ENCODE assay signal across 9 mouse cellular contexts in genomic region chr9:44508721-44509486, GRCm38 (mm10). TPM values are rescaled to one million over a fixed set of nuclear protein-coding genes. Genes with fewer than 3 reads are reported as not detected.
DNase-seq lines count a peak whose midpoint lies in the region; ATAC-seq and TF ChIP-seq lines count a peak whose summit lies in the region.
"Had no signal": no experiment of that assay in that cellular context is flagged by ENCODE, and none has a peak within 500 bp of the region (broad histone marks: within the 10 kb centered on the region; RNA-seq: fewer than 3 reads in every experiment).

No protein-coding gene starts in this region.

- H3K27me3 ChIP-seq in forebrain, embryonic 10.5 days (ENCODE audit: poor library complexity, severe bottlenecking) = peaks cover 22% of the 10 kb centered on the region
- H3K27me3 ChIP-seq in forebrain, postnatal 0 days (ENCODE audit: insufficient read depth, low read length) = no peaks in the 10 kb centered on the region
- H3K27me3 ChIP-seq in intestine, embryonic 15.5 days (replicated peaks) = no peaks in the 10 kb centered on the region
- H3K27me3 ChIP-seq in midbrain, embryonic 14.5 days (ENCODE audit: control insufficient read depth, insufficient read depth, low read length) = no peaks in the 10 kb centered on the region

- no peak overlapping the region for H3K9ac ChIP-seq in forebrain, postnatal 0 days
- 0 out of 2 replicates have a peak overlapping the region, but pooled peaks have one; percentile 32 for H3K9ac ChIP-seq in intestine, embryonic 15.5 days
- H3K9ac ChIP-seq in midbrain, embryonic 14.5 days (replicated peaks; ENCODE audit: low read length) = peak overlapping the region; percentile 13; the same call in 1 of the 2 replicates

- peak overlapping the region; percentile 54; the same call in 1 of the 2 replicates for H3K27ac ChIP-seq in forebrain, embryonic 10.5 days
- no peak overlapping the region for H3K27ac ChIP-seq in forebrain, postnatal 0 days (ENCODE audit: low read depth, low read length)
- no peak overlapping the region for H3K27ac ChIP-seq in intestine, embryonic 15.5 days
- no peak overlapping the region for H3K27ac ChIP-seq in midbrain, embryonic 14.5 days (replicated peaks; ENCODE audit: low read depth, low read length)
- H3K27ac ChIP-seq in left cerebral cortex, adult 2 months = no peak overlapping the region

- WGBS in forebrain, embryonic 10.5 days = 81% methylated on average over 19 of the region's 19 CpGs
- 76% methylated on average over 19 of the region's 19 CpGs for WGBS in forebrain, postnatal 0 days
- WGBS in intestine, embryonic 15.5 days = 81% methylated on average over 18 of the region's 19 CpGs
- 81% methylated on average over 19 of the region's 19 CpGs for WGBS in midbrain, embryonic 14.5 days

- no peak for TF ChIP-seq CTCF in forebrain, postnatal 0 days (IDR thresholded peaks at IDR 0.05; ENCODE audit: low read depth)
- no peak for TF ChIP-seq CTCF in left cerebral cortex, adult 2 months (IDR thresholded peaks at IDR 0.05)

- intact Hi-C loops in left cerebral cortex, adult 2 months (cut with DNase I) = no loop called here

- H3K4me3 ChIP-seq in forebrain, embryonic 10.5 days = peak overlapping the region; percentile 48
- H3K4me3 ChIP-seq in forebrain, postnatal 0 days (ENCODE audit: low read depth, low read length) = no peak overlapping the region
- peak overlapping the region; percentile 34; the same call in 1 of the 2 replicates for H3K4me3 ChIP-seq in intestine, embryonic 15.5 days (replicated peaks)
- H3K4me3 ChIP-seq in midbrain, embryonic 14.5 days (replicated peaks; ENCODE audit: low read depth, low read length) = no peak overlapping the region
- no peak overlapping the region for H3K4me3 ChIP-seq in left cerebral cortex, adult 2 months

- no peak for DNase-seq in forebrain, embryonic 10.5 days (ENCODE audit: extremely low spot score, low spot score)
- DNase-seq in forebrain, postnatal 0 days = no peak
- peak; percentile 57 for DNase-seq in testis, postnatal 10 days (ENCODE audit: low spot score)
- no peak for DNase-seq in testis, postnatal 14 days (ENCODE audit: low spot score)
- no peak for DNase-seq in midbrain, embryonic 14.5 days
- no peak for DNase-seq in left cerebral cortex, adult 2 months (ENCODE audit: extremely low spot score in 1 of 2, low spot score in 2 of 2)

- H3K4me1 ChIP-seq in forebrain, embryonic 10.5 days = peaks cover 40% of the 10 kb centered on the region
- H3K4me1 ChIP-seq in forebrain, postnatal 0 days (ENCODE audit: insufficient read depth) = 0 out of 2 replicates have a peak, but pooled peaks cover 6% of the 10 kb centered on the region
- H3K4me1 ChIP-seq in intestine, embryonic 15.5 days (replicated peaks) = peaks cover 35% of the 10 kb centered on the region
- H3K4me1 ChIP-seq in midbrain, embryonic 14.5 days (ENCODE audit: control insufficient read depth, insufficient read depth, low read length) = peaks cover 10% of the 10 kb centered on the region; the same call in 1 of the 2 replicates

- no peaks in the 10 kb centered on the region for H3K9me3 ChIP-seq in forebrain, embryonic 10.5 days
- no peaks in the 10 kb centered on the region for H3K9me3 ChIP-seq in forebrain, postnatal 0 days (ENCODE audit: low read length)
- H3K9me3 ChIP-seq in intestine, embryonic 15.5 days = no peaks in the 10 kb centered on the region
- no peaks in the 10 kb centered on the region for H3K9me3 ChIP-seq in midbrain, embryonic 14.5 days (ENCODE audit: control insufficient read depth, low read length)

- no peak overlapping the region for H3K4me2 ChIP-seq in forebrain, postnatal 0 days (ENCODE audit: low read depth)
- H3K4me2 ChIP-seq in intestine, embryonic 15.5 days (replicated peaks) = peak overlapping the region; percentile 63
- H3K4me2 ChIP-seq in midbrain, embryonic 14.5 days (ENCODE audit: low read length) = no peak overlapping the region

- ATAC-seq in forebrain, postnatal 0 days = no peak
- no peak for ATAC-seq in intestine, embryonic 15.5 days
- ATAC-seq in midbrain, embryonic 14.5 days (ENCODE audit: low FRiP score, low TSS enrichment) = no peak
- ATAC-seq in activated CD4-positive, CD25-positive, alpha-beta regulatory T cell, adult 4 months = no peak

- H3K36me3 ChIP-seq in forebrain, embryonic 10.5 days (replicated peaks) = peaks cover 49% of the 10 kb centered on the region
- peaks cover 52% of the 10 kb centered on the region for H3K36me3 ChIP-seq in forebrain, postnatal 0 days (ENCODE audit: insufficient read depth)
- peaks cover 29% of the 10 kb centered on the region for H3K36me3 ChIP-seq in intestine, embryonic 15.5 days
- peaks cover 49% of the 10 kb centered on the region for H3K36me3 ChIP-seq in midbrain, embryonic 14.5 days (ENCODE audit: control insufficient read depth, insufficient read depth, low read length)

RNA-seq across cellular contexts. Expression of gene Bcl9l, which starts 26.3 kb away (rescaled TPM):
- polyA plus RNA-seq in forebrain, embryonic 10.5 days (2016; fragmentation: Nextera tagmentation; extraction: Ambion mirVana) = 3.9 and 5.0 TPM in 2 replicates
- 29.2 and 38.7 TPM in 2 replicates for total RNA-seq in forebrain, postnatal 0 days (2014; rRNA removed)
- polyA plus RNA-seq in forebrain, postnatal 0 days (2015; fragmentation: Nextera tagmentation; extraction: Ambion mirVana) = 9.3 and 13.0 TPM in 2 replicates
- polyA plus RNA-seq in intestine, embryonic 15.5 days (2015; fragmentation: Nextera tagmentation; extraction: Ambion mirVana) = 7.5 and 7.8 TPM in 2 replicates
- 12.6 and 14.9 TPM in 2 replicates for polyA plus RNA-seq in midbrain, embryonic 14.5 days (2014; fragmentation: Nextera tagmentation; extraction: Ambion mirVana)
- 10 to 100 TPM; 58.6 to 63.4 TPM for total RNA-seq in left cerebral cortex, adult 2 months (2021)
- 10 to 100 TPM; 13.2 to 15.2 TPM for polyA plus RNA-seq in activated CD4-positive, CD25-positive, alpha-beta regulatory T cell, adult 4 months (2017; shearing (Covaris generic))

RNA-seq across cellular contexts. Expression of gene Cxcr5, which starts 52.8 kb away (rescaled TPM):
- 0.05 TPM in 1 of 2 replicates, not detected in the other for polyA plus RNA-seq in forebrain, embryonic 10.5 days (2016; fragmentation: Nextera tagmentation; extraction: Ambion mirVana)
- total RNA-seq in forebrain, postnatal 0 days (2014; rRNA removed) = not detected in 2 replicates
- not detected in 2 replicates for polyA plus RNA-seq in forebrain, postnatal 0 days (2015; fragmentation: Nextera tagmentation; extraction: Ambion mirVana)
- 1.3 TPM in 2 replicates for polyA plus RNA-seq in intestine, embryonic 15.5 days (2015; fragmentation: Nextera tagmentation; extraction: Ambion mirVana)
- polyA plus RNA-seq in midbrain, embryonic 14.5 days (2014; fragmentation: Nextera tagmentation; extraction: Ambion mirVana) = 0.11 TPM in 1 of 2 replicates, not detected in the other
- not detected for total RNA-seq in left cerebral cortex, adult 2 months (2021)
- 10 to 100 TPM; 49.2 to 80.2 TPM for polyA plus RNA-seq in activated CD4-positive, CD25-positive, alpha-beta regulatory T cell, adult 4 months (2017; shearing (Covaris generic))
- total RNA-seq: common myeloid progenitor, adult 5-6 weeks had no signal

RNA-seq across cellular contexts. Expression of gene Upk2, which starts 54.1 kb away (rescaled TPM):
- not detected in 2 replicates for polyA plus RNA-seq in forebrain, embryonic 10.5 days (2016; fragmentation: Nextera tagmentation; extraction: Ambion mirVana)
- total RNA-seq in forebrain, postnatal 0 days (2014; rRNA removed) = not detected in 2 replicates
- not detected in 2 replicates for polyA plus RNA-seq in forebrain, postnatal 0 days (2015; fragmentation: Nextera tagmentation; extraction: Ambion mirVana)
- 1.2 TPM in 2 replicates for polyA plus RNA-seq in intestine, embryonic 15.5 days (2015; fragmentation: Nextera tagmentation; extraction: Ambion mirVana)
- polyA plus RNA-seq in midbrain, embryonic 14.5 days (2014; fragmentation: Nextera tagmentation; extraction: Ambion mirVana) = not detected in 2 replicates
- total RNA-seq in left cerebral cortex, adult 2 months (2021) = not detected
- polyA plus RNA-seq in activated CD4-positive, CD25-positive, alpha-beta regulatory T cell, adult 4 months (2017; shearing (Covaris generic)) = not detected
- total RNA-seq: common myeloid progenitor, adult 5-6 weeks had no signal

Comparison
In these comparisons a context has a peak if more than half of its experiments do, and no peak if none do; other contexts are left out.
1. H3K4me3 ChIP-seq: peak in forebrain, embryonic 10.5 days (single experiment) and intestine, embryonic 15.5 days (single experiment); none in forebrain, postnatal 0 days (single experiment), midbrain, embryonic 14.5 days (single experiment) and left cerebral cortex, adult 2 months (single experiment).
2. RNA of gene Cxcr5, which starts 52.8 kb away (polyA plus RNA-seq): 49.2 to 80.2 TPM in activated CD4-positive, CD25-positive, alpha-beta regulatory T cell, adult 4 months; 1.3 TPM in intestine, embryonic 15.5 days, 0.11 TPM in midbrain, embryonic 14.5 days, 0.05 TPM in forebrain, embryonic 10.5 days and not detected in forebrain, postnatal 0 days; every median in the first group is over 10 times any median in the second.